Mouse (Mus musculus): Measurements from ENCODE around the gene Bad. TPM values are rescaled to one million over a fixed set of nuclear protein-coding genes. Genes with fewer than 3 reads are reported as not detected.
A peak's percentile ranks its signal among the peaks of the same experiment; 100 is the strongest.

The Bad gene
- total and polyA plus RNA-seq, 3 experiments: 44.7 to 91.2 (median 58.7) TPM

DNA sequence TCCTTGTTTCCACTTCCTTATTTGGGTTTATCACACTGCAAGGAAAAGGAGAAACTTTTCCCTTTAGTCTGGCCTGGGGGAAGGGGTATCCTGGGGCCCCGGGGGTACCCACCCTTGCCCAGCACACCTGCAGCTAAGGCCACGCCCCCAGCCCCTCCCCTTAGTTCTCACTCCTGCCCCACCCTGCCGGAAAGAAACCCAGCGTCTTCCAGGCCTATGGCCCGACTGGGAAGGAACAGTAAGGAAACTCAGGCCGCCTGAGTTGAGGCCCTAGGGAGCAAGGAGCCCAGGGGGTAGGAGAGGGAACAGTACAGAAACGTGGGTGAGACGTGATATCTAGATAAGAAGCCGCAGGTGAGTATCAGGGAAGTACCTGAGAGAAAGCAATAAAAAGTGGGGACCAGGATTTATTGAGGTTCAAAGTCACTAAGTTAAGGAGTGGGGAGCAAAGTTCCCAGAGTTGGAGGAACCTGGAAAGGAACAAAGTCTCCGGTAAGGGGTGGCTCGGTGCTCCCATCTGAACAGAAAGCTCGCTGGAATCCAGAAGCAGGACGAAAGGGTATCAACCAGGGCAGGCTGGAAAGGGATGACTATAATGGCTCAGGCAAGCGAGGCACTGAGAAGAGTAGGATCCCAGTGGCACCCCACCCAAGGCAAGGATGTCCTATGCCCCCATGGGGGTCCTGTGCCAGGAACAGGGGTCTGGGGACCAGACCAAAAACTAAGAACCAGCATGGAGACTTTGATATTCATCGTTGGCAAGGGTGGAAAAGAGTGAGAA, 27.0 kb downstream of the Bad start:
- DNase-seq: peak; percentile 56

- no peak for DNase-seq
These were observed 27.6 kb downstream of the Bad start for GRCm38 (mm10) chr19:6969291-6969664.

DNA sequence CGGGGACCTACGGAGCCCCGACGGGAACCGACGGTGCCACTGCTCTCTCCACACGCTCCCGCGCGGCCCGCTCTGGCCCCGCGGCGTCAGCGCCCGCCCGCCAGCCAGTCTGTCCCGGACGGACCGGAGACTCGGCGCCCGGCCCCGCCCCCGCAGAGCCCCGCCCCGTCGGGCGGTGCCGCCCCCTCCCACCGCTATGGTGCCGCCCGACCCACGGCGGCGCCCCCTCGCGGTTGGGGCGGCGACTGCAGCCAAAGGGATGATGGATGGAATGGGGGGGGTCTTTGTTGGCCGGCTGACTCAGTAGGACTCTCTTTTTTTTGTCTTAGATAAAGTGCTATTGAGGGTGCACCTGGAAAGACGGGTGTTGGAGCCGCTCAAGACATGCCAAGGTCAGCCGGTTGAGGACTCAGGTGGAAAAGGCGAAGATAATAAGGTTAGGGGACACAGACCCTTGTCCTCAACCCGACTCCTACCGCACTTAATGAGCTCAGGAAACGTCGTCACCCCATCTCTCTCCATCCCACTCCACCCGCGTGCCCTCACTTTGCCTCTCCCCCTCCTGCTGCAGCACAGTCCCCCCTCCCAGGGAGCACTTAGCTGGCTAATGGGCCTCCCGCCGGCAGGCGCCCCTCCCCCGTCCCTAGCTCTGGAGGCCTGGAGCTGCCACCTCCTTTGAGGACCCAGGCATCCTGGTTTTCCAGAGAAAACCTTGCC, 28.2 kb downstream of the Bad start:
- peak; percentile 89 for DNase-seq

DNA sequence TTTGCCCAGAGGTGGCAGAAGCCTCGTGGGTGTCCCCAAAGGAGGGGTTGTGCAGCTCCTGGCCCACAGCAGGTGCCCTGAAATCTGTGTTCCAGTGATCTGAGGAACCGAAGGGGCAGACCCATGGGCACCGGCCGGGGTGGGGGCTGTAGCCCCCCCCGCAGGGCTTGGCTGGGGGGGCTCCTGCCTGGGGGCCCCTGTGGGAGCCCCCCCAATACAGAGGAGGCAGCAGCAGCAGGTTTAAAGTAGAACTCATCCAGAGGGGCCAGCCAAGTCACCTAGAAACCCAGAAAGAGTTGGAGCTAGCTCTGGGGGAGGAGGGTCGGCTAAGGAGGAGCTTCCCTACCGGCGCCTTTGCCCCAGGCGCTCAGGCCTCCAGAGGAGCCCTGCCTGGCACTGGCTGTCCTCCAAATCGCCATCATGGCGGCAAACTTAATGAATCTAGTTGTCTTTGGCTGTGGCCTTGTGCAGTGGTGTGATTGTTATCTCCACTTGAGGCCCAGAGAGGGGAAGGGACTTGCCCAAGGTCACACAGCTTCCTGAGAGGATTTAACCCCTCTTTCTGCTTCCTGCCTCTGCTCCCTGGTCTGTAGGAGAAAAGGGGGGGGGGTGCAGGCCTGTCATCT, 28.9 kb downstream of the Bad start:
- peak; percentile 62 for DNase-seq

GRCm38 (mm10) chr19:6971644-6972043, 30.0 kb downstream of the Bad start:
- no peak for DNase-seq

- no peak for DNase-seq
These were observed 30.7 kb downstream of the Bad start for GRCm38 (mm10) chr19:6972247-6972917.

GRCm38 (mm10) chr19:6973581-6974190, 32.0 kb downstream of the Bad start:
- no peak for DNase-seq

DNA sequence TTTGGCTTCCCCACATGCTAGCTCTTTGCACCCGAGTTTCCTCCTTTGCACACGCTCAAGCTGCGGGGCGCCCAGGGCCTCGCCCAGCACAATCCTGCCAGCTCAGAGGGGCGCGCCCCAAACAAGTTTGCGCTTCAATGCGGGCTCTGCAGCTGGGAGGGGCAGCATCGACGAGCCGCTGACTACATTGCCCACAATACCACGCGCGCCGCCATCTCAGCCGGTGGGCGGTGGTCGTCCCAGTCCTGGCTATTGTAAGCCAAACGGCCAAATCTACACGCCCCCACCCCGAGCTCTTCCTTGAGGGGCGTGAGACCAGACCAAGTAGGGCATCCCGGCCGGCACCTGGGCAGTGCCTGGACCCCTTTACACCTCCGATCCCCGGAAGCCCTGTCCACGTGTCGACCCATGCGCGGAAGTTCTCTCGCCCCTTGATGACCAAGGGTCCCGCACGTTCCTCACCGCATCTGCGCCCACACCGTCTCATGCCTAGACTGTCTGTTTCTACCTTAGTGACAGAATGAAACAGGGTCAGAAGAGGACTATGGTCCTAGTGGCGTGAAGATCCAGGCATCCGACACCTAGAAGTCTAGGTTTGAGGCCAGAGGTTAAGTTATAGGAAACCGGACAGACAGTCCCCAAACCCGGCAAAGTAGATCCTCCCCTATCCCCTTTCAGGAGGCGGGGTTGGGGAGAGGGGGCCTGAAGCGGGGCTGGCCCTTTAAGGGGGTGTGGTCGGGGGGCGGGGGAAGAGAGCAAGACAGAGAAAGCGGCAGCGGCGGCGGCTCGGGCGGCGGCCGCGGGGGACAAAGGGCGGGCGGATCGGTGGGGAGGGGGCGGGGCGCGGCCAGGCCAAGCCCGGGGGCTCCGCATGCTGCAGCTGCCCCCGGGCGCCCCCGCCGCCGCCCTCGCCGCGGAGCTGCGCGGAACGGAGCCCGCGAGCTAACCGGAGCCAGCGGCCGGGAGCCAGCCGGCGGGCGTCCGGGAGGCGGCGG, 32.8 kb downstream of the Bad start, which contains the start of gene Ppp1r14b:
TSS of gene Ppp1r14b (plus strand) at position 758 of the 995 bp plus-strand sequence.
- peak; percentile 90 for DNase-seq

DNA sequence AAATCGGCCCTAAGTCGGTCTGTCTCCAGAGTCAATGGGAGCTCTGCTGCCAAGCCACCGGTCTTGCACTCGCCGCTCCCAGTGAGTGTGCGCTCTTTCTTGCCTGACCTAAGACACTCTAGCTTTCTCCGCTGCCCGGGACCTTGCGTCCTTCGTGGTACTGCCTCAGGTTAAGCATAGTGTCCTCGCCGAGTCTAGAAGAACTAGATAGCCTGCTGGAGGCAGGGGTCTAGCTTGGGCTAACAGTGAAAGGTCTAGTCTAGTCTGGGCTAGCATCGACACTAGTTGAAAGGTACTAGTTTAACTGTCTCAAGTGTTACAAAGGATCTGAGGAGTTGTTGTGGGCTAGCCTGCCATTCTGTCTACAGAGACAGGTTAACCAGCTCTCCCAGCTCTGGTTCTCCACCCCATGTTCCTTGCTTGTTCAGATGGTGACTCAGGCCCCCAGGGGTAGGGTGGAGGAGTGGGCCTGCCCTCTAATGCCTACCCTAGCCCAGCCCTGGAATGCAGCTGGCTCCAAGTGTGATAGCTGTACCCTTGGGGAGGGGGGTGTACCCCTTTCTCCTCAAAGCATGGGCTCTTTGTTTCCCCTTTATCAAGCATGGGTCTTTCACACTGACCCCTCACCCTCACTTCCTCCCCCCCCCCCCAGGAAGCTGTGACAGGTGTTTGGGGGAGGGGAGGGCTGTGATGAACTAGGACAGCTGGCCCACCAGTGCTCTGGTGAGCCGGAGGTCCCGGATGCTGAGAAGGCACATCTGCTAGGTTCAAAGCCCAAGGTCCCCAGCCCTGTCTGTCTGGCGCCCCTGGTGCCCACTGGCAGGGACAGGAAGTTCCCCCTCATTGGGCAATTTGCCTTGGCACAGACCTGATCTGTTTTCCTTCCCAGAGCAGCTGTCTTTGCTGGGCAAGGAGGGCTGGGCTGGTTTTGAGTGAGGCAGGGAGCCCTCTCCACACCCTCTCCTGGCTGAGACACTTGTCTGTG, 34.2 kb downstream of the Bad start, which contains the start of gene Plcb3:
TSS of gene Plcb3 (minus strand) at position 934 of the 985 bp plus-strand sequence.
- DNase-seq: peak; percentile 76

DNA sequence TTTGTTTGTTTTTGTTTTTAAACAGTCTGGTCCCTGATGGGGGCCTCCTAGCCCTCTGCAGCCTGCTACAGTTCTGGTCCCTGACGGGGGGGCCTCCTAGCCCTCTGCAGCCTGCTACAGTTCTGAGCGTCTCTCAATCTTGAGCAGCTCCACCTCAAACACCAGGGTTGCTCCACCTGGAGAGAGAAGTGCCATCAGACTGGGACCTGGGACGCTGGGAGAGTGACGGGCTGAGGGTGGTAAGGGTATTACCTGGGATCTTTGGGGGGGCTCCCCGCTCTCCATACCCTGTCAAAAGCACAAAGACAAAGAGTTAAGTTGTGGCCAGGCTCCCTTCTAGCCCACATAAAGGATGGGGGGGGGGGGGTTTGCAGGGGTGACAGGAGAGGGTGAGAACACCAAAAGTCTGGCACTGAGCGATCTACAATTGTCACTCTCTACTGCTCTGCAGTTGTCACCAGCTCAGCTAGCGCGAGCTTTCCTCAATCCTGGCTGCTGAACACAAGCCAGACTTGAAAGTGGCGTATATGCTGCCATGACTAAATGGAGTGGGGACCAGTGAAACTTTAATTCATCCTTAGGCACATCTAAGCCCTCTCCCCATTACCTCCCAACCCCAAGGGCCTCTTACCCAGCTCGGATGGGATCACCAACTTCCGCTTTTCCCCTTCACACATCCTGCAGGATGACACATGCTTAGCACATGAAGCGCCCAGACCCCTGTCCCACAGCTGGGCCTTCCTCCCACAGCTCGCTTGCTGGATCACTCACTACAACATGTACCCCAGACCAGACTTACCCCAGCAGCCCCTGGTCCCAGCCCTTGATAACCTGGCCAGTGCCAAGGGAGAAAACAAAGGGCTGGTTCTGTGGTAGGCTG, 36.3 kb downstream of the Bad start:
- DNase-seq: no peak

GRCm38 (mm10) chr19:6978639-6978974, 36.9 kb downstream of the Bad start:
- no peak for DNase-seq

DNA sequence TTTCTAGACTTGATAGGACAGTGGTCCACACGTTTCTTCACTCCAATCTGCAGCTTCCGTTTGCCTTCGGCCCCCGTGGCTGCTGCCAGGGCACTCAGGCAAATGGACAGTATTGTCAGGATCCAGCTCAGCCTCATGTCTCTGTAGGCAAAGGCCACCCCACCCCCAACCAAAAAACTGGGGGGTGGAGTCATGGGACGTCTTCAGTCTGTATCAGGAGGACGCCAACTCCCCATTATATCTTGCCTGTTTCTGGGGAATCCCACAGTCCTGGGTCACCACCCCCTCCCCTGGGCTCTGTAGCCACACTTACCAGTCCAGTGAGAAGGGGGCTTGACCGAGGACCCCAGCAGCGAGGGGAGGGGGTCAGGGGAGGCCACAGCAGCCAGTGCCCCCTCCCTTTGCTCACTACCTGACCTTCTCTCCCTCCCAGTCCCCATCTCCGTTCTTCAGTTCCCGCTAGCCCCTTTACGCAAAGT, 37.4 kb downstream of the Bad start:
- DNase-seq: peak; percentile 71

DNA sequence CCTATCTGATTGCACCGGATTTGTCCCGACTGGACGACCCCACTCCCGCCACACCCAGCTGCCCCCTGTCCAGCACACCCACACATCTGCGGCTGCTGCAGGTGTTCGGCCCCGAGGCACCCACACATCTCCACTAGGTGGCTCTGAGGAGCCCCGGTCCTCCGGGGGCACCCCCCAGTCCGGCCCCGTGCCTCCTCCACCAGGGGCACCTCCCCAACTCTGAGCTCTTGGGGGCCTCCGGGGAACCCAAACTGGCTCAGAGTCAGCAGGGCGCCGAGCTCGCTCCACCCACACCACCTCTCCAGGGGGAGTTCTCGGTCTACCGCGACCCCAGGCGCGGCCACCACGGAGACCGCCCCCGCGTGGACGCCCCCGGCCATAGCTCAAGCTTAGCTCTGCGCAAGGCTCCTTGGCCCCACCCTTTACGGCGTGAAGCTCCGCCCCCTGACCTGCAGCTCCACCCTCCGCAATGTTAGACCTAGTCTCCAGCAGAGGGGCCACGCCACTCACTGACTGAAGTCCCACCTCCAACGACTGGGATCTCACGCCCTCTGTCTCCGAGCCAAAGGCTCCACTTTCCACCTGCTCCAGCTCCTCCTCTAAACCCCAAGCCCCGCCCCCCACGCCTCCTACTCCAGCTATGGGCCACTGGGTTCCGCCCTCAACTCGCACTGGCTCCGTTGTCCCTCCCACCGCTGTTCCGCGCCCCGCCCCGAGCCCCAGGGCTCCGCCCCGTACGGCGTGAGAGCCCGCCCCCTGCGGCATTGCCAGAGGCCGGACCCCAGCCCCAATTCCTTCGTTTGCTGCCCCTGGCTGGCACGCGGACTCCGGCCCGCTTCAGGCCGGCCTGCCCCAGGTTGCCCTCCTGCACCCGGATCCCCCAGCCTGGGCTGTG, 38.1 kb downstream of the Bad start:
- DNase-seq: peak; percentile 100

DNA sequence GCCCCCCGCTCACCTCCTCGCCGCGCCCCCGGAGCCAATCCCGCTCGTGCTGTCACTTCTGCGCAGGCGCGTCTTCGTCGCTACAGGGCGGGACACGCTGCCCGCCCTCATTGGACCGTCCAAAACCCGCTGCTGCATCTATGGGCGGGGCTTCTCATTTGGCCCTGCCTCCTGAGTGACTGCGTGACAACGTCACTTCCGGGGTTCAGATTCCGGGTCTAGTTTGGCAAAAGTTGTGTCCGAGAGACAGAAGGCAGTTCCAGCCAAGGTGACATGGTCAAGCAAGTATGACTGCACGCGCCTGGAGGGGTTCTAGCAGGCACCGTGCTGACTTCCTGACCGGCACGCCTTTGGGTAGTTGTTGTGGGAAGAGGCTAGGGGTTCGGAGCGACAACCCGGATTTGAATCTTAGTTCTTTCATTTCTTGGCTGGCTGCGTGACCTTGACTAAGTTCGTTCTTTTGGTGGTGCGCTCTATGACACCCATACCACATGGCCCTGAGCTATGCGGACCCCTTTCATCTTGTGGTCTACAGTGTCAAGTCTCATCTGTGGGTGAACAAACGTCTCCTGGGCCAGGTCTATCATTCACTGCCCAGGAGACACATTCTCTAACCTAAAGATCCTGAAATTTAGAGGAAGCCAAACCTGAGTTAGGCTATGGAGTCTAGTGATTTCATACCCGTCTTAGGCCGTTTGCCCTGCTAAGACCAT, 38.9 kb downstream of the Bad start, which contains the start of gene Fkbp2:
TSS of gene Fkbp2 (minus strand) at position 121 of the 713 bp plus-strand sequence.
- DNase-seq: peak; percentile 99

GRCm38 (mm10) chr19:6981465-6981864, 39.8 kb downstream of the Bad start:
- DNase-seq: no peak

GRCm38 (mm10) chr19:6983621-6984020, 42.0 kb downstream of the Bad start:
- DNase-seq: no peak
